Mouse (Mus musculus) E14TG2a.4 (cell line): ENCODE results near the gene Ttc9.

Experiments used
- CTCF ChIP-seq: conservative IDR thresholded peaks from 2 replicates; pipeline ENCODE4 v1.5.1; 2014; ENCODE audit warnings: low read length
- NANOG ChIP-seq: IDR thresholded peaks from 2 replicates; pipeline ENCODE4 v1.6.1; 2014; ENCODE audit warnings: borderline replicate concordance, low read length, mixed read lengths

DNA sequence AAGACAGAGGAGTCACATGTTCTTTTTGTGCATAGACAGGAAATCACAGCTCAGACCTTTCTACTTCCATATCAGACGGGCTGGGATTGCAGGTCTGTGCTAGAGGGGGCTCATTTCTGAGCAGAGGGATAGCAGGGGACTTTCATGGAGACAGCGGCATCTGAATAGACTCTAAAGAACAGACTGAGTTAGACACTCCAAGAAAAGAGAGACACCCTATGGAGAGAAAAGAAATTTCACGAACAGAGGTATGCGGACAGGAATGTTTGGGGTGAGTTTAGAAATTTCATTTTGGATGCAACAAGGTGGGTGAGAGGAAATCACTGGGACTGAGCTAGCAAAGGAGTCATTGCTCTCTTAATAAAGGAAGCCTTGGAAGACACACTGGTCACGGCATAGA lies 56.8 kb downstream of the Ttc9 start:
- TF ChIP-seq CTCF (no peak), NANOG (no peak)
